Mouse (Mus musculus): Measurements from ENCODE around the gene Arsj. TPM values are rescaled to one million over a fixed set of nuclear protein-coding genes. Genes with fewer than 3 reads are reported as not detected.

The Arsj gene
- polyA plus RNA-seq, 1 experiment: 0.13 TPM

DNA sequence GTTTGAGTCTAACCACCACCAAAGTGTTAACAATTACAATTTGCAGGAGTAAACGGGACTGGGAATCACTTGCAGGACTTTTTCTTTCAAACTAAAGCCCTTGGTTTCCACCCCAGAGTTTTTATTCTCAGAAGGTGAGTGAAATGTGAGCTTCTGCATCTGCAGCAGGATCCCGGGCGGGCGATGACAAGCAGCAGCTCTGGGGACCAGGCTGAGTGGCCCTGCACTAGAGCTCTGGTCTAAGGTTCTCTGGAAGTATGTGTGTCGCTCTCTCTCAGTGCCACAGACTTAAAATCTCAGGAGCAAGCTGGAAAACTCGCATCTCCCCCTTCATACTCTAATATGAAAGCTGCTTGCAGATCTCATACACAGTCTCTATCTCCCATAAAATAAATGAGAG lies 15.8 kb downstream of the Arsj start:
- Histone ChIP-seq H3K4me3 (ENCODE audit: low read depth, low read length) (no peak overlapping the region), H3K36me3 (ENCODE audit: control insufficient read depth, insufficient read depth, low read length) (no peaks in the 10 kb centered on the region), H3K27ac (ENCODE audit: insufficient read depth, low read depth, low read length) (no peak overlapping the region), H3K4me1 (ENCODE audit: control insufficient read depth, insufficient read depth, insufficient read length, low read length) (no peaks in the 10 kb centered on the region), H3K27me3 (ENCODE audit: control insufficient read depth, insufficient read depth, low read length) (no peaks in the 10 kb centered on the region)
- 74% methylated on average over 6 of the region's 6 CpGs for WGBS
- TF ChIP-seq POLR2A (IDR thresholded peaks at IDR 0.05; ENCODE audit: low read depth, low read length): no peak
- no peak for TF ChIP-seq CTCF (IDR thresholded peaks at IDR 0.05; ENCODE audit: extremely low read depth, insufficient read length, insufficient replicate concordance, low read depth, low read length)

- H3K36me3 ChIP-seq (ENCODE audit: control insufficient read depth, insufficient read depth, low read length): no peaks in the 10 kb centered on the region
- TF ChIP-seq POLR2A (IDR thresholded peaks at IDR 0.05; ENCODE audit: low read depth, low read length): no peak
- TF ChIP-seq CTCF (IDR thresholded peaks at IDR 0.05; ENCODE audit: extremely low read depth, insufficient read length, insufficient replicate concordance, low read depth, low read length): no peak
- no peak overlapping the region for H3K4me3 ChIP-seq (ENCODE audit: low read depth, low read length)
- WGBS: 45% methylated on average over 2 of the region's 2 CpGs
- no peak overlapping the region for H3K27ac ChIP-seq (ENCODE audit: insufficient read depth, low read depth, low read length)
- no peaks in the 10 kb centered on the region for H3K4me1 ChIP-seq (ENCODE audit: control insufficient read depth, insufficient read depth, insufficient read length, low read length)
- no peaks in the 10 kb centered on the region for H3K27me3 ChIP-seq (ENCODE audit: control insufficient read depth, insufficient read depth, low read length)
These were observed 16.2 kb downstream of the Arsj start for GRCm38 (mm10) chr3:126379702-126380101.

GRCm38 (mm10) chr3:126383276-126383675 lies 19.8 kb downstream of the Arsj start:
- TF ChIP-seq CTCF (IDR thresholded peaks at IDR 0.05; ENCODE audit: extremely low read depth, insufficient read length, insufficient replicate concordance, low read depth, low read length) (no peak), POLR2A (IDR thresholded peaks at IDR 0.05; ENCODE audit: low read depth, low read length) (no peak)
- 94% methylated on average over 6 of the region's 6 CpGs for WGBS

DNA sequence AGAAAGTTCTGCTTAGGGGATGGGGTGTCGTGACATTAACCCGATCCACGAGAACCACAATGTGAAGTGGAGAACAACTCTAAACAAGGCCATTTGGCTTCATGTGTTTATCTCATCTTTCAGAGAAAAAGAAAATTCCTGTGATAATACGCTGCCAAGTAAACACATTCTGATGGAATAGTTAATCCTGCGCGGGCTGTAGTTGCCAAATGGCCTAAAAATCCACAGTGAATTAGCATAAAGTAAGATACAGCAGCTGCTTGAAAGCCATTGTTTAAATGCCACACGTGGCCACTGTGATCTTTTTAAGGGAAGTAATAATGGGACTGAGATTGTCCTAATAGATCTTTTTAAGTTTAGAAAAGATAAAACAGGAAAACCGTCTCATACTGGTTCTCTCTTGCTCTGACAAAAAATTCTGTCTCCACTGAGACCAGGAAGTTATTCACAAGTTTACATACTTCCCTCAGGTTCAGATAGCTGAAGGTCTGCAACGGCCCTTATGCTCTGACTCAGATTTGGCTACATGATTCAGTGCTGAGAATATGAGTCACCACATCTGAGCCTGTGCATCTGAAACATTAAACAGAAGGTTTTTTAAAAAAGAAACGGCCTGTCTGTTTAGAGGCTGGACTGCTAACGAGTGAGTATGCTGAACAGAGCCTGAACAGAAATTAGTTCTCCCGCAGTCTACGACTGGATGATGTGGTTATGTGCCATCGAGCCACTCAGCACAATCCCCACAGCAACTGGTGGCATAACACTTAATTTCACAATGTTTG lies 21.4 kb downstream of the Arsj start:
- no peaks in the 10 kb centered on the region for H3K36me3 ChIP-seq (ENCODE audit: control insufficient read depth, insufficient read depth, low read length)
- no peak overlapping the region for H3K27ac ChIP-seq (ENCODE audit: insufficient read depth, low read depth, low read length)
- H3K4me1 ChIP-seq (ENCODE audit: control insufficient read depth, insufficient read depth, insufficient read length, low read length): 0 out of 2 replicates have a peak, but pooled peaks cover 2% of the 10 kb centered on the region
- H3K27me3 ChIP-seq (ENCODE audit: control insufficient read depth, insufficient read depth, low read length): no peaks in the 10 kb centered on the region
- no peak for TF ChIP-seq POLR2A (IDR thresholded peaks at IDR 0.05; ENCODE audit: low read depth, low read length)
- no peak for TF ChIP-seq CTCF (IDR thresholded peaks at IDR 0.05; ENCODE audit: extremely low read depth, insufficient read length, insufficient replicate concordance, low read depth, low read length)
- 56% methylated on average over 14 of the region's 14 CpGs for WGBS
- H3K4me3 ChIP-seq (ENCODE audit: low read depth, low read length): no peak overlapping the region

More at GRCm38 (mm10) chr3:126383276-126383675, 19.8 kb downstream of the Arsj start:
- H3K36me3 ChIP-seq (ENCODE audit: control insufficient read depth, insufficient read depth, low read length): no peaks in the 10 kb centered on the region
- H3K27me3 ChIP-seq (ENCODE audit: control insufficient read depth, insufficient read depth, low read length): no peaks in the 10 kb centered on the region
- H3K27ac ChIP-seq (ENCODE audit: insufficient read depth, low read depth, low read length): no peak overlapping the region
- no peak overlapping the region for H3K4me3 ChIP-seq (ENCODE audit: low read depth, low read length)
- 0 out of 2 replicates have a peak, but pooled peaks cover 2% of the 10 kb centered on the region for H3K4me1 ChIP-seq (ENCODE audit: control insufficient read depth, insufficient read depth, insufficient read length, low read length)

DNA sequence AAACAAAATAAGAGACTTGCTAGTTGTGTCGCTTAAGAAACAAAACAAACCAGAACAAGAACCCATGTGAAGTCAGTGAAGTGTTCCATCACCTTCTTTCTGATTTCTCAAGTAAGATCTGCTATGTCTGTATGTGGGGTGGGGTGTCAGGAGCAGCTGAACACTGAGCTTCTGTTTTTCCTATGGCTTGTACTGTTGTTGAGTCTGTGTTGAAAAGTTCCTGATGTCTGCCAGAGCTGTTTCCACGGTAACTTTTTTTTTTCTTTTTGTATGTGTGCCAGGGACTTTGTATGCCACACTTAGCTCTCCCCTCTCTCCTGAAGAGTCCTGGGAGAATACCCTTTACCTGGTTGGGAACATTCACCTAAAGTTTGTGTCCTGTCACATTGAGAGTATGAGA lies 34.0 kb downstream of the Arsj start:
- Histone ChIP-seq H3K4me1 (ENCODE audit: control insufficient read depth, insufficient read depth, insufficient read length, low read length) (no peaks in the 10 kb centered on the region), H3K36me3 (ENCODE audit: control insufficient read depth, insufficient read depth, low read length) (no peaks in the 10 kb centered on the region), H3K27ac (ENCODE audit: insufficient read depth, low read depth, low read length) (no peak overlapping the region), H3K27me3 (ENCODE audit: control insufficient read depth, insufficient read depth, low read length) (no peaks in the 10 kb centered on the region), H3K4me3 (ENCODE audit: low read depth, low read length) (no peak overlapping the region)
- TF ChIP-seq CTCF (IDR thresholded peaks at IDR 0.05; ENCODE audit: extremely low read depth, insufficient read length, insufficient replicate concordance, low read depth, low read length): no peak
- no peak for TF ChIP-seq POLR2A (IDR thresholded peaks at IDR 0.05; ENCODE audit: low read depth, low read length)
- 80% methylated on average over 2 of the region's 2 CpGs for WGBS

- Histone ChIP-seq H3K27me3 (ENCODE audit: control insufficient read depth, insufficient read depth, low read length) (no peaks in the 10 kb centered on the region), H3K27ac (ENCODE audit: insufficient read depth, low read depth, low read length) (no peak overlapping the region), H3K4me1 (ENCODE audit: control insufficient read depth, insufficient read depth, insufficient read length, low read length) (no peaks in the 10 kb centered on the region), H3K36me3 (ENCODE audit: control insufficient read depth, insufficient read depth, low read length) (no peaks in the 10 kb centered on the region), H3K4me3 (ENCODE audit: low read depth, low read length) (no peak overlapping the region)
- TF ChIP-seq CTCF (IDR thresholded peaks at IDR 0.05; ENCODE audit: extremely low read depth, insufficient read length, insufficient replicate concordance, low read depth, low read length) (no peak), POLR2A (IDR thresholded peaks at IDR 0.05; ENCODE audit: low read depth, low read length) (no peak)
- 54% methylated on average over 7 of the region's 7 CpGs for WGBS
These were observed 34.6 kb downstream of the Arsj start for GRCm38 (mm10) chr3:126397985-126398630.

DNA sequence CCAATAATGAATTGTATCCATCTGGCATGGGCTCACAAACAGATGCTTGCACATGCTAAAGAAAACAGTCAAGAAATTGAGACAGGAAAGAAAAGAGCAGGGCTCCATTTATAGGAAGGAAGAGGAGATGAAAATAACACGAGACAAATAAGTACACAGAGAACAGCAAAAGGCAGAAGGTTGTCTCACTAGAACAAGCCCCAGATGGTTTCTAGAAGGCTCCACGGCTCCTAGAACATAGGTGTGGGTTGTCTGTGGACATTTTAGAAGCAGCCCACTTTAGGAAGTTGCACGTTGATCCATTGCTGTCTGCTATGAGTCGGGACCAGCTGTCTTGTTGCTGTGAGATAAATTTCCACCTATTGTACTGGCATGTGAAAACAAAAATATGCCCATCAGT lies 37.2 kb downstream of the Arsj start:
- TF ChIP-seq CTCF (IDR thresholded peaks at IDR 0.05; ENCODE audit: extremely low read depth, insufficient read length, insufficient replicate concordance, low read depth, low read length): no peak
- TF ChIP-seq POLR2A (IDR thresholded peaks at IDR 0.05; ENCODE audit: low read depth, low read length): no peak
- Histone ChIP-seq H3K27ac (ENCODE audit: insufficient read depth, low read depth, low read length) (no peak overlapping the region), H3K27me3 (ENCODE audit: control insufficient read depth, insufficient read depth, low read length) (no peaks in the 10 kb centered on the region), H3K36me3 (ENCODE audit: control insufficient read depth, insufficient read depth, low read length) (no peaks in the 10 kb centered on the region), H3K4me3 (ENCODE audit: low read depth, low read length) (no peak overlapping the region), H3K4me1 (ENCODE audit: control insufficient read depth, insufficient read depth, insufficient read length, low read length) (no peaks in the 10 kb centered on the region)
- 63% methylated on average over 4 of the region's 4 CpGs for WGBS

Measured in small intestine, adult 2 months (tissue).